Comparison of ENCODE assay signal across 33 mouse cellular contexts in genomic region chr15:85054098-85054497, GRCm38 (mm10). TPM values are rescaled to one million over a fixed set of nuclear protein-coding genes. Genes with fewer than 3 reads are reported as not detected.
"Had no signal": no experiment of that assay in that cellular context is flagged by ENCODE, and none has a peak within 500 bp of the region (broad histone marks: within the 10 kb centered on the region; RNA-seq: fewer than 3 reads in every experiment).

No protein-coding gene starts in this region.

- H3K27me3 ChIP-seq: embryonic facial prominence, embryonic 12.5 days; embryonic facial prominence, embryonic 13.5 days; embryonic facial prominence, embryonic 15.5 days; forebrain, embryonic 12.5 days; forebrain, embryonic 13.5 days; forebrain, embryonic 15.5 days had no signal

- H3K9ac ChIP-seq: embryonic facial prominence, embryonic 12.5 days; embryonic facial prominence, embryonic 13.5 days; embryonic facial prominence, embryonic 15.5 days; forebrain, embryonic 12.5 days; forebrain, embryonic 13.5 days; forebrain, embryonic 15.5 days; forebrain, postnatal 0 days had no signal

- H3K9me3 ChIP-seq: embryonic facial prominence, embryonic 10.5 days; embryonic facial prominence, embryonic 12.5 days; embryonic facial prominence, embryonic 13.5 days; embryonic facial prominence, embryonic 15.5 days; forebrain, embryonic 10.5 days; forebrain, embryonic 12.5 days; forebrain, embryonic 13.5 days; forebrain, embryonic 15.5 days had no signal

- DNase-seq: cerebellum, adult 9-11 months; cerebellum, postnatal 10 days; cerebellum, postnatal 14 days; cerebellum, postnatal 25 days; cerebellum, postnatal 36 days; embryo, embryonic 11 days; forebrain, postnatal 0 days; gastrocnemius, adult 2 months; gastrocnemius, postnatal 10 days; gastrocnemius, postnatal 14 days; gastrocnemius, postnatal 25 days; gastrocnemius, postnatal 36 days; heart, adult 18-20 months; heart, adult 2 months had no signal

- ATAC-seq: forebrain, embryonic 13.5 days; forebrain, embryonic 14.5 days; forebrain, embryonic 15.5 days; forebrain, embryonic 16.5 days; forebrain, postnatal 0 days had no signal

- H3K4me2 ChIP-seq: embryonic facial prominence, embryonic 12.5 days; embryonic facial prominence, embryonic 13.5 days; embryonic facial prominence, embryonic 15.5 days; forebrain, embryonic 12.5 days; forebrain, embryonic 13.5 days; forebrain, embryonic 15.5 days had no signal

- H3K4me1 ChIP-seq: embryonic facial prominence, embryonic 10.5 days; embryonic facial prominence, embryonic 12.5 days; embryonic facial prominence, embryonic 13.5 days; embryonic facial prominence, embryonic 15.5 days; forebrain, embryonic 10.5 days; forebrain, embryonic 12.5 days; forebrain, embryonic 13.5 days; forebrain, embryonic 15.5 days had no signal

- H3K4me3 ChIP-seq: embryonic facial prominence, embryonic 10.5 days; embryonic facial prominence, embryonic 12.5 days; embryonic facial prominence, embryonic 13.5 days; embryonic facial prominence, embryonic 15.5 days; erythroblast, embryonic 14.5 days; forebrain, embryonic 10.5 days; forebrain, embryonic 12.5 days; forebrain, embryonic 13.5 days; forebrain, embryonic 15.5 days; gastrocnemius, adult 2 months; heart, adult 2 months had no signal

- H3K27ac ChIP-seq: embryonic facial prominence, embryonic 10.5 days; embryonic facial prominence, embryonic 12.5 days; embryonic facial prominence, embryonic 13.5 days; embryonic facial prominence, embryonic 15.5 days; forebrain, embryonic 10.5 days; forebrain, embryonic 12.5 days; forebrain, embryonic 13.5 days; forebrain, embryonic 15.5 days; gastrocnemius, adult 2 months; heart, adult 2 months had no signal

RNA-seq across cellular contexts. Expression of gene Upk3a, which starts 37.2 kb away (rescaled TPM):
- total RNA-seq: common myeloid progenitor, adult 5-6 weeks; gastrocnemius, adult 18-20 months; gastrocnemius, adult 2 months; gastrocnemius, adult 8-10 months; gastrocnemius, postnatal 10 days; gastrocnemius, postnatal 14 days; gastrocnemius, postnatal 25 days; gastrocnemius, postnatal 36 days; gastrocnemius, postnatal 4 days; granulocyte monocyte progenitor cell, adult 5-6 weeks; heart, adult 18-20 months; heart, adult 2 months; heart, adult 8-10 months had no signal
- polyA plus RNA-seq: embryonic facial prominence, embryonic 10.5 days; embryonic facial prominence, embryonic 11.5 days; erythroblast, embryonic 14.5 days; forebrain, embryonic 10.5 days; forebrain, embryonic 11.5 days; forebrain, embryonic 12.5 days had no signal
